Mouse (Mus musculus) adrenal gland, postnatal 0 days (tissue): ENCODE measurements around the gene Rbms2. TPM values are rescaled to one million over a fixed set of nuclear protein-coding genes. Genes with fewer than 3 reads are reported as not detected.

Experiments
- microRNA-seq: library from miRNA; unstranded; fragments of <30 nt; microRNA quantifications from one replicate; pipeline ENCODE4, GENCODE M21; 2016; ENCODE audit warnings: borderline replicate concordance; ENCODE audit not compliant: insufficient number of aligned reads
- polyA plus RNA-seq: library from polyadenylated mRNA; unstranded; fragments of >200 nt; fragmentation: Nextera tagmentation; extraction: Ambion mirVana; gene quantifications from 2 replicates; pipeline ENCODE4 v1.2.1, GENCODE M21; 2015

Rbms2 gene
- polyA plus RNA-seq = 23.6 and 24.9 TPM in 2 replicates

GRCm38 (mm10) chr10:128179989-128180388 is at the start of gene Rbms2:
Rbms2 (minus strand) TSS chr10:128180297.

GRCm38 (mm10) chr10:128225538-128225937 is 45.4 kb upstream of the Rbms2 start, which contains the start of gene Mip:
Mip (plus strand) TSS chr10:128225838.

GRCm38 (mm10) chr10:128211390-128212108 is 31.5 kb upstream of the Rbms2 start, which contains the start of gene Spryd4:
Spryd4 (minus strand) TSS chr10:128211807.

GRCm38 (mm10) chr10:128194024-128194550 is 14.0 kb upstream of the Rbms2 start, which contains the start of gene Gls2:
Gls2 (plus strand) TSS chr10:128194457.

GRCm38 (mm10) chr10:128091564-128092505 is 88.3 kb downstream of the Rbms2 start, which contains the start of gene Baz2a:
Baz2a (plus strand) TSS chr10:128091577.

GRCm38 (mm10) chr10:128082880-128083421 is 97.1 kb downstream of the Rbms2 start, which contains the start of gene Atp5b:
Atp5b (plus strand) TSS chr10:128083273.

Small RNA genes lying within 50 kb of the gene (microRNA-seq; reads per million reads assigned to microRNA genes)
- 22.8 reads per million, percentile 26 among the genes with 10 or more reads in this experiment for gene Mir677

Other genes starting within 250 kb of the Rbms2 start
- gene Hsd17b6, start 172.7 kb downstream of the Rbms2 start, polyA plus RNA-seq = 0.28 and 1.3 TPM in 2 replicates
- gene Prim1, start 165.1 kb downstream of the Rbms2 start, polyA plus RNA-seq = 30.2 and 33.2 TPM in 2 replicates
- gene Naca, start 144.7 kb downstream of the Rbms2 start, polyA plus RNA-seq = 713 and 807 TPM in 2 replicates
- 289 and 319 TPM in 2 replicates for gene Ptges3, start 121.3 kb downstream of the Rbms2 start, polyA plus RNA-seq
- gene Atp5b, start 97.0 kb downstream of the Rbms2 start, polyA plus RNA-seq = 1,494 and 2,088 TPM in 2 replicates
- gene Baz2a, start 88.7 kb downstream of the Rbms2 start, polyA plus RNA-seq = 7.6 and 11.3 TPM in 2 replicates
- gene Gls2, start 14.2 kb upstream of the Rbms2 start, polyA plus RNA-seq = 2.2 and 2.7 TPM in 2 replicates
- gene Spryd4, start 31.5 kb upstream of the Rbms2 start, polyA plus RNA-seq = 23.9 and 27.8 TPM in 2 replicates
- not detected in 2 replicates for gene Mip, start 45.5 kb upstream of the Rbms2 start, polyA plus RNA-seq
- 14.5 and 19.1 TPM in 2 replicates for gene Timeless, start 51.8 kb upstream of the Rbms2 start, polyA plus RNA-seq
- gene Apon, start 73.8 kb upstream of the Rbms2 start, polyA plus RNA-seq = 0.97 and 1.8 TPM in 2 replicates
- 60.4 and 84.4 TPM in 2 replicates for gene Apof, start 88.4 kb upstream of the Rbms2 start, polyA plus RNA-seq
- 14.1 and 24.5 TPM in 2 replicates for gene Stat2, start 90.3 kb upstream of the Rbms2 start, polyA plus RNA-seq
- 0.14 and 0.21 TPM in 2 replicates for gene Il23a, start 118.5 kb upstream of the Rbms2 start, polyA plus RNA-seq
- gene Pan2, start 123.0 kb upstream of the Rbms2 start, polyA plus RNA-seq = 10.9 and 16.2 TPM in 2 replicates
- gene Cnpy2, start 142.2 kb upstream of the Rbms2 start, polyA plus RNA-seq = 400 and 428 TPM in 2 replicates
- 71.7 and 98.5 TPM in 2 replicates for gene Cs, start 157.4 kb upstream of the Rbms2 start, polyA plus RNA-seq
- gene Coq10a, start 188.7 kb upstream of the Rbms2 start, polyA plus RNA-seq = 18.7 and 34.1 TPM in 2 replicates
- gene Ankrd52, start 196.8 kb upstream of the Rbms2 start, polyA plus RNA-seq = 6.2 and 9.2 TPM in 2 replicates
- gene Slc39a5, start 220.9 kb upstream of the Rbms2 start, polyA plus RNA-seq = 1.5 and 1.7 TPM in 2 replicates
- 66.1 and 77.6 TPM in 2 replicates for gene Nabp2, start 231.2 kb upstream of the Rbms2 start, polyA plus RNA-seq
- gene Rnf41, start 231.4 kb upstream of the Rbms2 start, polyA plus RNA-seq = 28.0 and 29.6 TPM in 2 replicates